9 mouse cellular contexts compared by ENCODE assay signal in genomic region chr6:128318317-128318716, GRCm38 (mm10). TPM values are rescaled to one million over a fixed set of nuclear protein-coding genes. Genes with fewer than 3 reads are reported as not detected.
DNase-seq lines count a peak whose midpoint lies in the region; ATAC-seq and TF ChIP-seq lines count a peak whose summit lies in the region.
"Had no signal": no experiment of that assay in that cellular context is flagged by ENCODE, and none has a peak within 500 bp of the region (broad histone marks: within the 10 kb centered on the region; RNA-seq: fewer than 3 reads in every experiment).

No protein-coding gene starts in this region.

- ATAC-seq in forebrain, embryonic 13.5 days = peak; percentile 57; the same call in 1 of the 2 replicates
- ATAC-seq in hindbrain, postnatal 0 days = peak; percentile 48; the same call in 1 of the 2 replicates
- ATAC-seq in megakaryocyte-erythroid progenitor cell, adult 5-6 weeks (replicated peaks; ENCODE audit: low FRiP score, low TSS enrichment, poor library complexity, severe bottlenecking) = peak; percentile 89

- H3K36me3 ChIP-seq in forebrain, embryonic 13.5 days (ENCODE audit: poor library complexity, severe bottlenecking) = peaks cover 27% of the 10 kb centered on the region
- H3K36me3 ChIP-seq in hindbrain, postnatal 0 days (ENCODE audit: insufficient read depth, low read length) = peaks cover 20% of the 10 kb centered on the region

- no peak overlapping the region for H3K9ac ChIP-seq in forebrain, embryonic 13.5 days
- no peak overlapping the region for H3K9ac ChIP-seq in hindbrain, postnatal 0 days (replicated peaks; ENCODE audit: low read length)
- H3K9ac ChIP-seq: embryonic facial prominence, embryonic 12.5 days had no signal

- no peak overlapping the region for H3K4me3 ChIP-seq in forebrain, embryonic 13.5 days
- H3K4me3 ChIP-seq in hindbrain, postnatal 0 days (ENCODE audit: low read length) = no peak overlapping the region
- H3K4me3 ChIP-seq: embryonic facial prominence, embryonic 12.5 days had no signal

- no peak overlapping the region for H3K27ac ChIP-seq in forebrain, embryonic 13.5 days
- no peak overlapping the region for H3K27ac ChIP-seq in hindbrain, postnatal 0 days
- H3K27ac ChIP-seq: embryonic facial prominence, embryonic 12.5 days had no signal

- WGBS in forebrain, embryonic 13.5 days = 10% methylated on average over 4 of the region's 4 CpGs
- 8% methylated on average over 4 of the region's 4 CpGs for WGBS in hindbrain, postnatal 0 days

- TF ChIP-seq CTCF in hindbrain, postnatal 0 days (IDR thresholded peaks at IDR 0.05; ENCODE audit: low read depth) = peak; percentile 80

- H3K27me3 ChIP-seq in forebrain, embryonic 13.5 days = no peaks in the 10 kb centered on the region
- no peaks in the 10 kb centered on the region for H3K27me3 ChIP-seq in hindbrain, postnatal 0 days (ENCODE audit: insufficient read depth, low read length)
- H3K27me3 ChIP-seq: embryonic facial prominence, embryonic 12.5 days had no signal

- no peaks in the 10 kb centered on the region for H3K9me3 ChIP-seq in forebrain, embryonic 13.5 days (replicated peaks)
- no peaks in the 10 kb centered on the region for H3K9me3 ChIP-seq in hindbrain, postnatal 0 days (ENCODE audit: low read length)
- H3K9me3 ChIP-seq: embryonic facial prominence, embryonic 12.5 days had no signal

- no peaks in the 10 kb centered on the region for H3K4me1 ChIP-seq in forebrain, embryonic 13.5 days
- H3K4me1 ChIP-seq in hindbrain, postnatal 0 days (ENCODE audit: insufficient read depth, low read length) = no peaks in the 10 kb centered on the region
- H3K4me1 ChIP-seq: embryonic facial prominence, embryonic 12.5 days had no signal

- H3K4me2 ChIP-seq in forebrain, embryonic 13.5 days = no peak overlapping the region
- no peak overlapping the region for H3K4me2 ChIP-seq in hindbrain, postnatal 0 days (ENCODE audit: low read depth, low read length)
- H3K4me2 ChIP-seq: embryonic facial prominence, embryonic 12.5 days had no signal

- DNase-seq in ovary, postnatal 10 days (ENCODE audit: low spot score) = peak; percentile 35
- DNase-seq in ovary, adult 18-20 months (ENCODE audit: low spot score) = no peak
- DNase-seq in c-Kit-positive CD71-negative TER-119-negative erythroid progenitor cells, embryonic 14.5 days (ENCODE audit: low read depth) = peak; percentile 69
- DNase-seq in hindbrain, postnatal 0 days (ENCODE audit: low spot score) = peak; percentile 90
- DNase-seq in layer of hippocampus, postnatal 25 days (ENCODE audit: extremely low spot score in 1 of 2, low spot score in 1 of 2) = peak; percentile 25 to 69
- DNase-seq in right cerebral cortex, postnatal 4 days = peak; percentile 55

RNA-seq across cellular contexts. Expression of gene Tead4, which starts 17.7 kb away (rescaled TPM):
- 0.36 and 0.81 TPM in 2 replicates for polyA plus RNA-seq in forebrain, embryonic 13.5 days (2015; fragmentation: Nextera tagmentation; extraction: Ambion mirVana)
- total RNA-seq in hindbrain, postnatal 0 days (2014; rRNA removed) = 0.84 and 0.97 TPM in 2 replicates
- 0.45 and 0.77 TPM in 2 replicates for polyA plus RNA-seq in hindbrain, postnatal 0 days (2015; fragmentation: Nextera tagmentation; extraction: Ambion mirVana)
- total RNA-seq in layer of hippocampus, postnatal 25 days (2021) = under 1 TPM; 0.79 to 0.92 TPM
- not detected in 2 replicates for total RNA-seq in megakaryocyte-erythroid progenitor cell, adult 5-6 weeks (2014; fragmentation: Nextera tagmentation)
- 0.72 TPM in 1 of 2 replicates, not detected in the other for total RNA-seq in megakaryocyte-erythroid progenitor cell, adult 5-6 weeks (2017)

RNA-seq across cellular contexts. Expression of gene Tulp3, which starts 37.3 kb away (rescaled TPM):
- 15.9 and 17.5 TPM in 2 replicates for polyA plus RNA-seq in forebrain, embryonic 13.5 days (2015; fragmentation: Nextera tagmentation; extraction: Ambion mirVana)
- 12.8 and 16.4 TPM in 2 replicates for total RNA-seq in hindbrain, postnatal 0 days (2014; rRNA removed)
- 15.8 and 17.5 TPM in 2 replicates for polyA plus RNA-seq in hindbrain, postnatal 0 days (2015; fragmentation: Nextera tagmentation; extraction: Ambion mirVana)
- total RNA-seq in layer of hippocampus, postnatal 25 days (2021) = 10 to 100 TPM; 21.9 to 22.9 TPM
- total RNA-seq in megakaryocyte-erythroid progenitor cell, adult 5-6 weeks (2014; fragmentation: Nextera tagmentation) = 0.33 and 2.6 TPM in 2 replicates
- total RNA-seq in megakaryocyte-erythroid progenitor cell, adult 5-6 weeks (2017) = 0.47 and 8.3 TPM in 2 replicates

RNA-seq across cellular contexts. Expression of gene Rhno1, which starts 44.4 kb away (rescaled TPM):
- 180 TPM in 2 replicates for polyA plus RNA-seq in forebrain, embryonic 13.5 days (2015; fragmentation: Nextera tagmentation; extraction: Ambion mirVana)
- total RNA-seq in hindbrain, postnatal 0 days (2014; rRNA removed) = 22.8 and 23.1 TPM in 2 replicates
- 53.9 and 55.2 TPM in 2 replicates for polyA plus RNA-seq in hindbrain, postnatal 0 days (2015; fragmentation: Nextera tagmentation; extraction: Ambion mirVana)
- total RNA-seq in layer of hippocampus, postnatal 25 days (2021) = 10 to 100 TPM; 19.5 to 20.3 TPM
- total RNA-seq in megakaryocyte-erythroid progenitor cell, adult 5-6 weeks (2014; fragmentation: Nextera tagmentation) = 82.4 and 109 TPM in 2 replicates
- total RNA-seq in megakaryocyte-erythroid progenitor cell, adult 5-6 weeks (2017) = 53.5 and 57.2 TPM in 2 replicates

RNA-seq across cellular contexts. Expression of gene Foxm1, which starts 44.5 kb away (rescaled TPM):
- 42.5 and 44.0 TPM in 2 replicates for polyA plus RNA-seq in forebrain, embryonic 13.5 days (2015; fragmentation: Nextera tagmentation; extraction: Ambion mirVana)
- total RNA-seq in hindbrain, postnatal 0 days (2014; rRNA removed) = 9.7 and 14.4 TPM in 2 replicates
- polyA plus RNA-seq in hindbrain, postnatal 0 days (2015; fragmentation: Nextera tagmentation; extraction: Ambion mirVana) = 7.2 and 7.5 TPM in 2 replicates
- 1 to 10 TPM; 1.6 to 2.0 TPM for total RNA-seq in layer of hippocampus, postnatal 25 days (2021)
- total RNA-seq in megakaryocyte-erythroid progenitor cell, adult 5-6 weeks (2014; fragmentation: Nextera tagmentation) = 60.1 and 63.2 TPM in 2 replicates
- total RNA-seq in megakaryocyte-erythroid progenitor cell, adult 5-6 weeks (2017) = 5.8 and 6.7 TPM in 2 replicates

RNA-seq across cellular contexts. Expression of gene Tex52, which starts 56.9 kb away (rescaled TPM):
- 1.0 and 1.2 TPM in 2 replicates for polyA plus RNA-seq in forebrain, embryonic 13.5 days (2015; fragmentation: Nextera tagmentation; extraction: Ambion mirVana)
- 1.4 TPM in 1 of 2 replicates, not detected in the other for total RNA-seq in hindbrain, postnatal 0 days (2014; rRNA removed)
- 0.20 and 0.25 TPM in 2 replicates for polyA plus RNA-seq in hindbrain, postnatal 0 days (2015; fragmentation: Nextera tagmentation; extraction: Ambion mirVana)
- total RNA-seq in layer of hippocampus, postnatal 25 days (2021) = 1 to 10 TPM in 1 of 2 experiments, under 1 TPM in 1; 0.94 to 1.2 TPM
- total RNA-seq in megakaryocyte-erythroid progenitor cell, adult 5-6 weeks (2014; fragmentation: Nextera tagmentation) = 0.87 TPM in 1 of 2 replicates, not detected in the other
- 1.3 TPM in 1 of 2 replicates, not detected in the other for total RNA-seq in megakaryocyte-erythroid progenitor cell, adult 5-6 weeks (2017)
